Mouse (Mus musculus): ENCODE results near the gene Gm20825. TPM values are rescaled to one million over a fixed set of nuclear protein-coding genes. Genes with fewer than 3 reads are reported as not detected.
"Not testable (repeated sequence)": the region's sequence is repeated elsewhere in the genome, so short reads cannot be mapped to it uniquely, and the experiment has no call there.

Gene Gm20825
- polyA plus RNA-seq (2015; fragmentation: Nextera tagmentation; extraction: Ambion mirVana): not detected in 2 replicates

DNA sequence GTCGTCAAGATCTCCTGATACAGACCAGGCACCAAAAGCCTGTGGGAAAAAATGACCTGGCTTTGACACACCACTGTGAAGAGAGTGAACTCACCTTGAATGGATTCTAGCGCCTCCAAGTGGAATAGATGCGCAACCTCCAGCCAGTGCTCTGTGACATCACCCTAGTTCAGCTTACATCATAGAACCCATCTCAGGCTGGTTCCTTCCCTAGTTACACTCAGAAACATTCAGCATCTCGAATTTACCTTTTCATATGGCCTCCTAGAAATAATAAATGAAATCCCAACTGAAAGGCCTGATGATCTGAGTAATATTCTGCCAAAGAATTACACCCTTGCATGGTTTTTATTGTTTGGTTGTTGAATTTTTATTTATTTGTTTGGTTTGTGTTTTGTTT lies at the start of gene Gm20825:
TSS of gene Gm20825 (minus strand) at position 101 of the 400 bp plus-strand sequence.
- WGBS: 56% methylated on average over 3 of the region's 4 CpGs
- H3K36me3 ChIP-seq (ENCODE audit: control insufficient read depth, insufficient read depth, low read length); H3K4me3 ChIP-seq (ENCODE audit: low read length); ATAC-seq; H3K27ac ChIP-seq (ENCODE audit: low read depth, low read length); H3K9me3 ChIP-seq (ENCODE audit: control insufficient read depth, low read length); H3K27me3 ChIP-seq (replicated peaks; ENCODE audit: control insufficient read depth, insufficient read depth, low read length); H3K4me2 ChIP-seq (ENCODE audit: low read length); H3K9ac ChIP-seq (ENCODE audit: low read depth, low read length); H3K4me1 ChIP-seq (ENCODE audit: control insufficient read depth, insufficient read depth, low read depth, low read length): not testable (repeated sequence)

Other genes with a start within 250 kb of the Gm20825 start
- not detected in 2 replicates for gene Gm29049, start 74.3 kb downstream of the Gm20825 start, polyA plus RNA-seq (2015; fragmentation: Nextera tagmentation; extraction: Ambion mirVana)
- not detected in 2 replicates for gene Gm20824, start 186.4 kb upstream of the Gm20825 start, polyA plus RNA-seq (2015; fragmentation: Nextera tagmentation; extraction: Ambion mirVana)